Mouse (Mus musculus) left cerebral cortex, postnatal 25 days (tissue): ENCODE data around the gene Grb7. TPM values are rescaled to one million over a fixed set of nuclear protein-coding genes. Genes with fewer than 3 reads are reported as not detected.

Experiments
- DNase-seq, 2 experiments: peaks; one replicate each; pipeline ENCODE4 v3.0.0; 2022; ENCODE audit warnings: low spot score in 2 of 2, mixed read lengths in 1 of 2
- intact Hi-C: fragments of 180-260 bp; cut with DNase I; formaldehyde crosslinking; loops from one replicate; pipeline ENCODE4 v1.15.1; 2025
- total RNA-seq, 2 experiments: library from RNA; stranded (reverse); gene quantifications; 2 replicates each; pipeline ENCODE4 v1.2.3; 2021

Gene Grb7
- total RNA-seq, 2 experiments from 2014 or later = 2.4 to 2.7 TPM

GRCm38 (mm10) chr11:98438331-98439158 lies 7.6 kb upstream of the Grb7 start, which contains the start of gene Mien1:
Gene Mien1, minus strand, starts transcription at chr11:98438991.
- peak; percentile 97 for DNase-seq
- intact Hi-C loops = loop anchor here (5.0 kb wide), 1 partner anchor 96 kb away; no protein-coding TSS in a partner anchor

GRCm38 (mm10) chr11:98443688-98444087 lies 2.5 kb upstream of the Grb7 start:
- DNase-seq = no peak
- intact Hi-C loops = no loop called here

- DNase-seq = no peak
- intact Hi-C loops = no loop called here
Measured at GRCm38 (mm10) chr11:98445238-98445637, 956 bp upstream of the Grb7 start.

GRCm38 (mm10) chr11:98445679-98446078 lies 515 bp upstream of the Grb7 start:
- intact Hi-C loops = no loop called here
- no peak for DNase-seq

GRCm38 (mm10) chr11:98446562-98447474 lies 624 bp downstream of the Grb7 start:
- no peak for DNase-seq
- intact Hi-C loops = no loop called here

GRCm38 (mm10) chr11:98447475-98447834 lies 1.3 kb downstream of the Grb7 start:
- intact Hi-C loops = no loop called here
- DNase-seq = no peak

GRCm38 (mm10) chr11:98448191-98448790 lies 2.1 kb downstream of the Grb7 start:
- intact Hi-C loops = no loop called here
- DNase-seq = no peak

GRCm38 (mm10) chr11:98449419-98449818 lies 3.2 kb downstream of the Grb7 start:
- intact Hi-C loops = no loop called here
- DNase-seq = no peak

GRCm38 (mm10) chr11:98449921-98450771 lies 4.0 kb downstream of the Grb7 start:
- DNase-seq = no peak
- intact Hi-C loops = no loop called here

GRCm38 (mm10) chr11:98455484-98455883 lies 9.3 kb downstream of the Grb7 start:
- intact Hi-C loops = loop anchor here (5.0 kb wide), 1 partner anchor 208 kb away; no protein-coding TSS in a partner anchor

GRCm38 (mm10) chr11:98456545-98456944 lies 10.4 kb downstream of the Grb7 start:
- DNase-seq = no peak
- intact Hi-C loops = loop anchor here (5.0 kb wide), 1 partner anchor 209 kb away; no protein-coding TSS in a partner anchor

More at GRCm38 (mm10) chr11:98455484-98455883, 9.3 kb downstream of the Grb7 start:
- no peak for DNase-seq

- intact Hi-C loops = loop anchor here (1.0 to 5.0 kb wide), 3 partner anchors 115 to 210 kb away; no protein-coding TSS in a partner anchor
- no peak for DNase-seq
Measured at GRCm38 (mm10) chr11:98456945-98457344, 10.8 kb downstream of the Grb7 start.

- intact Hi-C loops = loop anchor here (1.0 to 5.0 kb wide), 3 partner anchors 115 to 210 kb away; no protein-coding TSS in a partner anchor
- DNase-seq = peak; percentile 73 to 76
Measured at GRCm38 (mm10) chr11:98457367-98458120, 11.3 kb downstream of the Grb7 start.

- intact Hi-C loops = loop anchor here (5.0 kb wide), 1 partner anchor 211 kb away; no protein-coding TSS in a partner anchor
- DNase-seq = no peak
Measured at GRCm38 (mm10) chr11:98458121-98458990, 12.2 kb downstream of the Grb7 start.

- no peak for DNase-seq
- intact Hi-C loops = loop anchor here (5.0 kb wide), 1 partner anchor 212 kb away; no protein-coding TSS in a partner anchor
Measured at GRCm38 (mm10) chr11:98459071-98459741, 13.0 kb downstream of the Grb7 start.

GRCm38 (mm10) chr11:98459860-98460259 lies 13.7 kb downstream of the Grb7 start:
- DNase-seq = no peak
- intact Hi-C loops = loop anchor here (5.0 kb wide), 1 partner anchor 213 kb away; no protein-coding TSS in a partner anchor
